Mouse (Mus musculus): ENCODE results near the gene Nat10. TPM values are rescaled to one million over a fixed set of nuclear protein-coding genes. Genes with fewer than 3 reads are reported as not detected.

Nat10 gene
- total RNA-seq, 2 experiments from 2014 or later: 30.1 to 35.8 TPM

- H3K4me3 ChIP-seq: no peak overlapping the region
- DNase-seq (ENCODE audit: extremely low spot score in 1 of 2, low spot score in 2 of 2): no peak
- no peak for TF ChIP-seq CTCF (IDR thresholded peaks at IDR 0.05)
- intact Hi-C loops (cut with DNase I): no loop called here
- H3K27ac ChIP-seq: no peak overlapping the region
Observed at GRCm38 (mm10) chr2:103673609-103674008, 87.5 kb downstream of the Nat10 start.

- TF ChIP-seq CTCF (IDR thresholded peaks at IDR 0.05): no peak
- DNase-seq (ENCODE audit: extremely low spot score in 1 of 2, low spot score in 2 of 2): no peak
- H3K4me3 ChIP-seq: no peak overlapping the region
- no peak overlapping the region for H3K27ac ChIP-seq
- intact Hi-C loops (cut with DNase I): no loop called here
Observed at GRCm38 (mm10) chr2:103672573-103673119, 88.4 kb downstream of the Nat10 start.

Other genes starting within 250 kb of the Nat10 start
- gene Abtb2, start 195.0 kb downstream of the Nat10 start, total RNA-seq (2021): 1 to 10 TPM; 8.1 to 9.7 TPM
- gene Caprin1, start 36.4 kb upstream of the Nat10 start, total RNA-seq (2021): 100 to 1,000 TPM; 310 to 313 TPM
- gene Lmo2, start 196.7 kb upstream of the Nat10 start, total RNA-seq (2021): 10 to 100 TPM; 13.4 to 13.7 TPM